In the genomic region with DNA sequence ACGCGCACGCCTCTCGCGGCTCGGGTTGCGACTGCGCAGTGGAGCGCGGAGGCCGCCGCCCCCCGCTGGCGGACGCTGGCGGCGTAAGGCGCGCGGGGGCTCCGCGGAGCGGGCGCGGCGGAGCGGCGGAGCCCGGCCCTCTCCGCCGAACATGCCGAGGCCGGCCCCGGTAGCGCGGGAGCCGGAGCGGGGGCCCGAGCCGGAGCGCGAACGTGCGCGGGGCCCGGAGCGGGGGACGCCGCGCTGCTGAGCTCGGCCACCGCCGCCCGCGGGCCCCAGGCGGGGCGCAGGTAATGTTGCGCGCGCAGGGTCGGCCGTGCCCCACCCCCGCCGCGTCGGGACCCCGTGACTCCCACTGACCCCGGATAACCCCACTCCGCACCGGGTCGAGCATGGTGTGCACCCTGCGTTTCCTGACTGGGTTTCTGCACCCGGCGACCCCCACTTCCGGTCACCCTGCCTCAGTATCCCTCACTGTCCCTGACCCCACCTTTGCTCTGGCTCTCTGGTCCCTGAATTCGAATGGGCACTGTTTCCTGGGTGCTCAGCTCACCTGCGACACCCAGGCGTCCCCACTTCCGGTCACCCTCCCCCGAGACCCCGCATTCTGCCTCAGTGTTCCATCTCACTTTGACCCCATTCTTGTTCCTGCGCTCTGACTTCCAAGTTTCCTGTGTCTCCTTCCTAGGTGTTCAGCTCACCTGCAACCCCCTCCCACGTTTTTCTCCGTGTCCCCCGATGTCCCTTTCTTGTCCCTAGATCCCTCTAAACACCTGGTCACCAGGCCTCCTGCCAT, we compare ENCODE assay signal across 8 mouse cellular contexts. TPM values are rescaled to one million over a fixed set of nuclear protein-coding genes. Genes with fewer than 3 reads are reported as not detected.
A peak's percentile ranks its signal among the peaks of the same experiment; 100 is the strongest.
DNase-seq lines count a peak whose midpoint lies in the region; ATAC-seq and TF ChIP-seq lines count a peak whose summit lies in the region.

A gene (plus strand): TSS at position 178 of the 796 bp plus-strand sequence.

- H3K9ac ChIP-seq in hindbrain, postnatal 0 days (replicated peaks; ENCODE audit: low read length): peak within 1 kb of the TSS; percentile 95
- peak within 1 kb of the TSS; percentile 94 for H3K9ac ChIP-seq in stomach, embryonic 15.5 days

- intact Hi-C loops in left cerebral cortex, postnatal 14 days (cut with DNase I): loop anchor here (5.0 kb wide), 1 partner anchor 46 kb away; a partner anchor contains a TSS

- under 1% methylated on average over 82 of the region's 85 CpGs for WGBS in hindbrain, postnatal 0 days
- WGBS in stomach, embryonic 15.5 days: under 1% methylated on average over 82 of the region's 85 CpGs

- peak within 1 kb of the TSS; percentile 91 for H3K27ac ChIP-seq in hindbrain, postnatal 0 days
- peak within 1 kb of the TSS; percentile 98 for H3K27ac ChIP-seq in stomach, embryonic 15.5 days

- peaks cover 16% of the 10 kb centered on the region for H3K4me1 ChIP-seq in hindbrain, postnatal 0 days (ENCODE audit: insufficient read depth, low read length)
- H3K4me1 ChIP-seq in stomach, embryonic 15.5 days: peaks cover 34% of the 10 kb centered on the region

- DNase-seq in layer of hippocampus, adult 11-12 months (ENCODE audit: low spot score): peak; percentile 73
- DNase-seq in layer of hippocampus, adult 9-10 months (ENCODE audit: low spot score): no peak
- DNase-seq in cerebellum, adult 18-20 months: peak; percentile 51 to 52
- DNase-seq in gastrocnemius, adult 8-10 months (ENCODE audit: low spot score in 2 of 2): peak in 1 of 2 experiments; percentile 61
- no peak for DNase-seq in hindbrain, postnatal 0 days (ENCODE audit: low spot score)
- DNase-seq in left cerebral cortex, postnatal 14 days (ENCODE audit: low spot score in 2 of 2): peak; percentile 47 to 59

- TF ChIP-seq CTCF in hindbrain, postnatal 0 days (IDR thresholded peaks at IDR 0.05; ENCODE audit: low read depth): no peak

- no peak; the same call in 1 of the 2 replicates for ATAC-seq in hindbrain, postnatal 0 days
- ATAC-seq in megakaryocyte-erythroid progenitor cell, adult 5-6 weeks (replicated peaks; ENCODE audit: low FRiP score, low TSS enrichment, poor library complexity, severe bottlenecking): no peak
- ATAC-seq in stomach, embryonic 15.5 days (ENCODE audit: insufficient read depth, low FRiP score, low read depth): peak; percentile 15

- H3K9me3 ChIP-seq in hindbrain, postnatal 0 days (ENCODE audit: low read length): no peaks in the 10 kb centered on the region
- no peaks in the 10 kb centered on the region for H3K9me3 ChIP-seq in stomach, embryonic 15.5 days

- no peaks in the 10 kb centered on the region for H3K27me3 ChIP-seq in hindbrain, postnatal 0 days (ENCODE audit: insufficient read depth, low read length)
- H3K27me3 ChIP-seq in stomach, embryonic 15.5 days (replicated peaks): no peaks in the 10 kb centered on the region

- H3K4me3 ChIP-seq in hindbrain, postnatal 0 days (ENCODE audit: low read length): peak within 1 kb of the TSS; percentile 85
- peak within 1 kb of the TSS; percentile 92 for H3K4me3 ChIP-seq in stomach, embryonic 15.5 days (replicated peaks)

- peak within 1 kb of the TSS; percentile 98 for H3K4me2 ChIP-seq in hindbrain, postnatal 0 days (ENCODE audit: low read depth, low read length)
- H3K4me2 ChIP-seq in stomach, embryonic 15.5 days: peak within 1 kb of the TSS; percentile 78

- H3K36me3 ChIP-seq in hindbrain, postnatal 0 days (ENCODE audit: insufficient read depth, low read length): no peaks in the 10 kb centered on the region
- H3K36me3 ChIP-seq in stomach, embryonic 15.5 days: no peaks in the 10 kb centered on the region; the same call in 1 of the 2 replicates

RNA-seq across cellular contexts. Expression of the gene that starts here (rescaled TPM):
- 100 to 1,000 TPM; 124 to 147 (median 144) TPM for total RNA-seq in gastrocnemius, adult 8-10 months (2022)
- 128 and 156 TPM in 2 replicates for total RNA-seq in hindbrain, postnatal 0 days (2014; rRNA removed)
- polyA plus RNA-seq in hindbrain, postnatal 0 days (2015; fragmentation: Nextera tagmentation; extraction: Ambion mirVana): 94.3 and 95.5 TPM in 2 replicates
- total RNA-seq in left cerebral cortex, postnatal 14 days (2021): 100 to 1,000 TPM; 188 to 196 TPM
- total RNA-seq in megakaryocyte-erythroid progenitor cell, adult 5-6 weeks (2014; fragmentation: Nextera tagmentation): 70.2 and 93.3 TPM in 2 replicates
- 117 and 120 TPM in 2 replicates for total RNA-seq in megakaryocyte-erythroid progenitor cell, adult 5-6 weeks (2017)
- polyA plus RNA-seq in stomach, embryonic 15.5 days (2015; fragmentation: Nextera tagmentation; extraction: Ambion mirVana): 134 and 148 TPM in 2 replicates

Comparison
In these comparisons a context has a peak if more than half of its experiments do, and no peak if none do; other contexts are left out.
1. DNase-seq: peak in layer of hippocampus, adult 11-12 months (single experiment), cerebellum, adult 18-20 months (2 of 2) and left cerebral cortex, postnatal 14 days (2 of 2); none in layer of hippocampus, adult 9-10 months (single experiment) and hindbrain, postnatal 0 days (single experiment).